Mouse (Mus musculus) E14TG2a.4 (cell line): ENCODE data around the gene Thsd7a.

ENCODE experiments used
- H3K27me3 ChIP-seq: 2 replicates; pipeline ENCODE4 v1.6.1; 2014; ENCODE audit warnings: low read length, control low read depth; ENCODE audit not compliant: insufficient read depth
- H3K36me3 ChIP-seq: 2 replicates; pipeline ENCODE4 v1.6.1; 2014; ENCODE audit warnings: low read length, control low read depth; ENCODE audit not compliant: insufficient read depth
- H3K4me1 ChIP-seq: replicated peaks from 2 replicates; pipeline ENCODE4 v1.6.1; 2014; ENCODE audit warnings: low read depth, low read length, control low read depth
- H3K4me3 ChIP-seq: replicated peaks from 2 replicates; pipeline ENCODE4 v1.5.1; 2014; ENCODE audit warnings: mild to moderate bottlenecking, low read length
- H3K9me3 ChIP-seq: 2 replicates; pipeline ENCODE4 v1.6.1; 2014; ENCODE audit warnings: low read length, control low read depth
- CTCF ChIP-seq: conservative IDR thresholded peaks from 2 replicates; pipeline ENCODE4 v1.5.1; 2014; ENCODE audit warnings: low read length
- NANOG ChIP-seq: IDR thresholded peaks from 2 replicates; pipeline ENCODE4 v1.6.1; 2014; ENCODE audit warnings: borderline replicate concordance, low read length, mixed read lengths
- POU5F1 ChIP-seq: IDR thresholded peaks from 2 replicates; pipeline ENCODE4 v1.6.1; 2014; ENCODE audit warnings: low read length, borderline replicate concordance

Gene Thsd7a

GRCm38 (mm10) chr6:12602161-12602560 lies 147.0 kb downstream of the Thsd7a start:
- no peaks in the 10 kb centered on the region for H3K27me3 ChIP-seq
- H3K4me1 ChIP-seq: no peaks in the 10 kb centered on the region
- no peaks in the 10 kb centered on the region for H3K9me3 ChIP-seq
- no peak for TF ChIP-seq CTCF
- no peak for TF ChIP-seq NANOG
- no peak for TF ChIP-seq POU5F1
- H3K4me3 ChIP-seq: no peak overlapping the region
- no peaks in the 10 kb centered on the region for H3K36me3 ChIP-seq

- Histone ChIP-seq H3K36me3 (no peaks in the 10 kb centered on the region), H3K4me3 (no peak overlapping the region), H3K9me3 (no peaks in the 10 kb centered on the region), H3K27me3 (no peaks in the 10 kb centered on the region), H3K4me1 (no peaks in the 10 kb centered on the region)
- TF ChIP-seq NANOG (no peak), CTCF (no peak), POU5F1 (no peak)
Observed at GRCm38 (mm10) chr6:12584456-12584855, 164.8 kb downstream of the Thsd7a start.

GRCm38 (mm10) chr6:12581143-12581542 lies 168.1 kb downstream of the Thsd7a start:
- no peaks in the 10 kb centered on the region for H3K4me1 ChIP-seq
- H3K36me3 ChIP-seq: no peaks in the 10 kb centered on the region
- no peaks in the 10 kb centered on the region for H3K9me3 ChIP-seq
- TF ChIP-seq NANOG (no peak), POU5F1 (no peak), CTCF (no peak)
- H3K4me3 ChIP-seq: no peak overlapping the region
- H3K27me3 ChIP-seq: no peaks in the 10 kb centered on the region

- no peaks in the 10 kb centered on the region for H3K4me1 ChIP-seq
- H3K36me3 ChIP-seq: no peaks in the 10 kb centered on the region
- H3K27me3 ChIP-seq: no peaks in the 10 kb centered on the region
- TF ChIP-seq POU5F1: no peak
- no peak for TF ChIP-seq NANOG
- TF ChIP-seq CTCF: no peak
- H3K4me3 ChIP-seq: no peak overlapping the region
- no peaks in the 10 kb centered on the region for H3K9me3 ChIP-seq
Observed at GRCm38 (mm10) chr6:12575619-12576216, 173.5 kb downstream of the Thsd7a start.

- Histone ChIP-seq H3K27me3 (no peaks in the 10 kb centered on the region), H3K9me3 (no peaks in the 10 kb centered on the region), H3K36me3 (no peaks in the 10 kb centered on the region), H3K4me1 (no peaks in the 10 kb centered on the region), H3K4me3 (no peak overlapping the region)
- TF ChIP-seq CTCF: no peak
- TF ChIP-seq POU5F1: no peak
- no peak for TF ChIP-seq NANOG
Observed at GRCm38 (mm10) chr6:12572202-12572601, 177.0 kb downstream of the Thsd7a start.

DNA sequence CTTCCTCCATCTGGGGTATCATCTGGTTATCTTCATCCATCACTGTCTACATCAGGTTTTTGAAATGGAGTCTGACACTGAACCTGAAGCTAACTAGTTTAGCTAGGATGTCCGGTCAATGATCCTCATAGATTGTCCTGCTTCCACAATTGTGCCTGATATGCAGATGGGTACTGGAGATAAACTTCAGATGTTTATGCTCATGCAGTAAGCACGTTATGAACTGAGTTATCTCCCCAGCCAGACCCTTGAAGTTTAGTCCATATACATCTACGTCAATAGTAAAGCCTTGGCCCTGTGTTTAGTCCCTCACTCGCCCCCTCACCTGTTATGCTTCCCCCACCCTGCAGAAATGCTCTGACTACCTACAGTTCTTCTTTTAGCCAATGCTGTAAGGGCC lies 184.1 kb downstream of the Thsd7a start:
- Histone ChIP-seq H3K27me3 (no peaks in the 10 kb centered on the region), H3K36me3 (no peaks in the 10 kb centered on the region), H3K4me3 (no peak overlapping the region), H3K9me3 (peaks cover 4% of the 10 kb centered on the region; the same call in 1 of the 2 replicates), H3K4me1 (no peaks in the 10 kb centered on the region)
- no peak for TF ChIP-seq CTCF
- TF ChIP-seq POU5F1: no peak
- TF ChIP-seq NANOG: no peak

DNA sequence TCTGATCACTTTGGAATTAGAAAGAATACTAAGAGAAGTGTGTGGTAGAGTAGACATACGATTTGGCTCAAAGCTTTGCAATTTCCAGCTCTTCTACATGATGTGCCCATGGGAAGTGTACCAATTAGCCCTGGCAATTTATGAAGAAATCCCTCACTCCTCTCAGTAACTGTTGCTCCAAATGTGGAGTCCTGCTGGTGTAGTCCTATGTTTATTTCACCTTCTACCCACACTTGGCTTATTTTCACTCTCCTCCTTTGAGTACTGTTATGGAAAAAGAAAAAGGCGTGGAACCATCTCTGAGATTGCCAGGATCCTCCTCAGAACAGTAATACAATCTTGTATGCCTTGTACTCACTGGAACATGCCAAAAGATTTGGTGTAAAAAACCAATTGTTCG lies 186.9 kb downstream of the Thsd7a start:
- TF ChIP-seq NANOG (no peak), POU5F1 (no peak), CTCF (no peak)
- peaks cover 4% of the 10 kb centered on the region; the same call in 1 of the 2 replicates for H3K9me3 ChIP-seq
- no peak overlapping the region for H3K4me3 ChIP-seq
- H3K4me1 ChIP-seq: no peaks in the 10 kb centered on the region
- no peaks in the 10 kb centered on the region for H3K27me3 ChIP-seq
- H3K36me3 ChIP-seq: no peaks in the 10 kb centered on the region

- Histone ChIP-seq H3K4me3 (no peak overlapping the region), H3K4me1 (peaks cover under 1% of the 10 kb centered on the region; the same call in 1 of the 2 replicates), H3K27me3 (peaks cover 6% of the 10 kb centered on the region), H3K36me3 (no peaks in the 10 kb centered on the region), H3K9me3 (peaks cover 4% of the 10 kb centered on the region; the same call in 1 of the 2 replicates)
- TF ChIP-seq POU5F1 (no peak), NANOG (no peak), CTCF (no peak)
Observed at GRCm38 (mm10) chr6:12560500-12560899, 188.7 kb downstream of the Thsd7a start.
